Mouse (Mus musculus) adrenal gland (tissue): ENCODE results near the gene Polr3b.

ENCODE experiments used
- intact Hi-C: fragments of 180-260 bp; cut with DNase I; formaldehyde crosslinking; loops from one replicate; pipeline ENCODE4 v1.15.1; 2025
- long read RNA-seq, 2 experiments: library from polyadenylated mRNA; unstranded; transcript quantifications; one replicate each; pipeline ENCODE4 v2.0.0; 2020; ENCODE audit warnings: borderline replicate concordance in 1 of 2; ENCODE audit not compliant: insufficient replicate concordance in 1 of 2

Polr3b gene
- long read RNA-seq, experiment 1, partial matches to known transcripts = 1 of 4 reads
- long read RNA-seq, experiment 1, other reads (novel, unspliced or antisense) = 3 of 4 reads
- long read RNA-seq, experiment 2, full-length matches to known transcripts = 1 of 6 reads
- long read RNA-seq, experiment 2, partial matches to known transcripts = 3 of 6 reads
- long read RNA-seq, experiment 2, other reads (novel, unspliced or antisense) = 2 of 6 reads

GRCm38 (mm10) chr10:84621826-84622790, at the start of gene Polr3b:
TSS of gene Polr3b (plus strand) at chr10:84622292.
- intact Hi-C loops = loop anchor here (5.0 kb wide), 1 partner anchor 90 kb away; the partner anchor contains the start of gene Ckap4

DNA sequence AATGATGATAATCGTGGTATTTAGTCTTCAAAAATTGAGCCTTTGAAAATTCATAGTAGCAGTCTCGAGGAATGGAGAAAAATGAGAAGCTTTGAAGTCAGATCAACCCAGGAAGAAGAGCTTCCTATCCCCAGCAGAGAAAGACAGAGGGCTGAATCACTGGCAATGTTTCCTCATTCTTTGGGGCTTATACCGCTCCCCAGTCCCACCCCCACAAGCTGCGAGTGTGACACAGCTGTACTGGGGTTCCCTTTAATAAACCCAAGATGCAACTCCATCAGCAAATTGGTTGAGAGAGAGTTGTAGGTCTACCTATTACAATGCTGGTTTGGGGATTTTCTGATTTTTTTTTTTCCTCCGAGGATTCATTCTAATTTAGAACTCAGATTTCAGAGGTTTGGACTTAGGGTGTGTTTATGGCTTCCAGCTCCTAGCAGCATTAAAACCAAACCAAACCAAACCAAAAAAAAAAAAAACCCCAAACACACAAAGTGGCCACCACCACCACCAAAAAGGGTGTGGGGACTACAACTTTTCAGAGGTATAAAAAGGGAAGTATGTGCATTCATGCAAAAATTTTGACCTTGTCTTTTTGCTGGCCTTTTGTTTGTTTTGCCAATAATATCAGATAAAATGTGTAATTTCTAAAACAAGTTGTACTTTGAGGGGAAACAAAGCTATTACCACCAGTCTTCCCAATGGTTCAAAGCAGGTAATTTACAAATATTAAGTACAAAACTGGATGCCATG, 48.2 kb upstream of the Polr3b start:
- intact Hi-C loops = no loop called here

- intact Hi-C loops = loop anchor here (5.0 kb wide), 2 partner anchors 36 to 44 kb away; partner anchors contain the start of gene Ckap4
Measured at GRCm38 (mm10) chr10:84576029-84576394, 46.1 kb upstream of the Polr3b start.

DNA sequence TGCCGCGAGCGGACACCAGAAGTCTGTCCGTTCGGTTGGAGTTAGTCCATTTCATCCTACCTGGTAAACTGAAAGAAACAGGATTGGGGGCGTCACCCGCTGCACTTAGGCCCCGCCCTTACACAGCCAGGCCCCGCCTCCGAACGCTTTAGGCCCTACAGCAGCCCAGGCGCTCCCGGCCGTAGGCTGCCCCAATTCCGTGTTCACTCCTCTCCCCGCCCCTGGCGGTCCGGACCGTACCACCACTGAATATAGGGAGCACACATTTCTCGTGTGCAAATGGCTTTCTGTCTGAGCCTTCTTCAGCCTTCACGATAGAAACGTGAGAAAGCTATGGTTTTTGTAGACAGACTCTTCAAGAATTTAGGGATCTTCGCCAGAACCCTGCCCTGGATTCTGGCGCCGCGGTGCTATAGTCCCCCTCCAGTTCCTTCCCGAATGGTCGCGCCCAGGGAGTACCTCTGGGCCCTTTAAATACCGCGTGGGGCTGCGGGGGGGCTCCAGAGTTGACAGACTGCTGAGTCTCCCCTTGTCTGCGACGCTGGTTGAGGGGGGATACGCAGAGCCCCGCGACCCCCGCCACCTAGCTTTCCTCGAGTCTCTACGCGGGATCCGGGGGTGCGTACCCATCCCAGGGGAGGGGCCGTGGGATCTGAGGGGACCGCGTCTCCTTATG, 45.6 kb upstream of the Polr3b start, which contains the start of gene Tcp11l2:
Gene Tcp11l2 (plus strand): TSS at position 232 of the 676 bp plus-strand sequence.
- intact Hi-C loops = loop anchor here (5.0 kb wide), 2 partner anchors 36 to 44 kb away; partner anchors contain the start of gene Ckap4

- intact Hi-C loops = loop anchor here (5.0 kb wide), 2 partner anchors 35 to 45 kb away; partner anchors contain the start of gene Ckap4
Measured at GRCm38 (mm10) chr10:84577071-84577727, 44.9 kb upstream of the Polr3b start.

DNA sequence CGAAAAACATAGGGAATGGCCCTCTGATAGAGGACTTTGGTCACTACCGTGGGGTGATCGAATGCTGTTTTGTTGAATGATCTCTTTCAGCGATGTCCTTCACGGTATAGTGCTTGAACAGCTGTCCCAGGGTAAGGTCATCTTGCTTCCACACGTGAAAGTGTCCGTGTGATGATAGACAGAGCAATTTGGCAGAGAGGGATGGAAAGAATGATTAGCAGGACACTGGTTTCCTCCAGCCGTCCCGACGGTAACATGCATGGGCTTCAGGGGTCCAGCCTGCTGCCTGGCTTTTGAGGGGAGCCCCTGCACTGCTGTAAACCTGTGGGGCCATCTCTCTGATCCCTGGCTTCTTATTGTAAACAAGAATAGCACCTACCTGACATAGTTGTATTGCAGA, 43.4 kb upstream of the Polr3b start:
- intact Hi-C loops = loop anchor here (5.0 kb wide), 2 partner anchors 34 to 46 kb away; partner anchors contain the start of gene Ckap4

DNA sequence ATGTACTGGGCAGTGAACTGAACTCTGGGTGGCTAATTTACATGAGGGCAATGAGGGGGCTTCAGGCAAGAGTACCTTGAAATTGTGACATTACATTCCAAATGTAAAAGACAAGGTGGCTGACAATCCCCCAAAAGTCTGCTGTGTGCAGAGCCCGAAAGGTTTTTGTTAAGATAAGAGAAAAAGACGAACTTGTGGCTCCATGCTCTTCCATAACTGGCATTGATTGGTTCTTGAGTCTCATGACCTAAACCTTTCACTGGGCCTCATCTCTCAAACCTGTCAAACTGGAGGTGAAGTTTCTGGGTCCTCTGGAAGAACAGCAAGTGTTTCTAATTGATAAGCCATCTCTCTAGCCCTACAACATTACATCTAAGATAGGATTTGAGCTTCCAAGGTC, 42.6 kb upstream of the Polr3b start:
- intact Hi-C loops = loop anchor here (5.0 kb wide), 2 partner anchors 33 to 47 kb away; partner anchors contain the start of gene Ckap4

- intact Hi-C loops = no loop called here
Measured at GRCm38 (mm10) chr10:84581191-84581590, 40.9 kb upstream of the Polr3b start.

- intact Hi-C loops = no loop called here
Measured at GRCm38 (mm10) chr10:84582236-84582635, 39.9 kb upstream of the Polr3b start.

- intact Hi-C loops = no loop called here
Measured at GRCm38 (mm10) chr10:84584451-84585293, 37.4 kb upstream of the Polr3b start.

- intact Hi-C loops = no loop called here
Measured at GRCm38 (mm10) chr10:84585294-84585650, 36.8 kb upstream of the Polr3b start.

GRCm38 (mm10) chr10:84590956-84591355, 31.1 kb upstream of the Polr3b start:
- intact Hi-C loops = no loop called here

DNA sequence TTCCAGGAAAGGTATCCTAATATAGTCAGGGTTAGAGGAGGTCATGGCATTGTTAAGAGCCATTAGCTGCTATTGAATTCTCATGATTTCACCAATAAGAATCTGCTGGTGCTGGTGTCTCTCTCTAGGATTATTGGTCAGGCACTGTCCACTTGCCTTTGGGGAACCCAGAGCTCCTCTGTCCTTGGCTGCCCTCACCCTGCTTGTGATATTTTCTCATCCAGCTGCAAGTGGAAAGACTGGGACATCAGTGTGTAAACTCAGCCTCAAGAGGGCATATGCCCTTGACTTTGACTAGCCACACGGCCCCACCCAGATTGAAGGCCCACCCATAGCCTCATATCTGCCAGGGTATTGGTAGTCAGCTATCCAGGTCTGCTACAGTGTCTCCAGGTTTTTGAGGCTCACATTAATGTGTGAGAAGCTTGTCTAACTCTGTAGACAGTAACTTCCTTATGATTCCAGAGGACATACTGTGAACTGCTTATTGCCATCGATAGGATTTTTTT, 30.4 kb upstream of the Polr3b start:
- intact Hi-C loops = no loop called here

DNA sequence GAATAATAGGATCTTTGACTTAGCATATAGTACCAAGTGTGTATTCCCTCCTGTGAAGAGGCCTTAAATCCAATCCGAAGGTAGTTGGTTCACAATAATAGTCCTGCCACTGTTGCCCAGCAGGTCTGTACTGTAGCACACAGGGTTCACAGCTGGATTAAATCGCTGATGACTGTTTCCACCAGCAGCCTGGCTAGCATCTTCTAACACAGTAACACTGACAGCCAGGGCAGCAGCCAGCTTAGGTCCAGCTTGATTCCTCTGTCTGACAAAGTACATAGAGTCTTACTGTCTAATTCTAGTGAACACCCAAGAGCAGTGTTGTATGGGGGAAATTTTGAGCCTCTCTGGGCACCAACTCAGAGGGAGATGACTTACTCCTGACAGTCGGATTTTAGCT, 29.3 kb upstream of the Polr3b start:
- intact Hi-C loops = no loop called here

GRCm38 (mm10) chr10:84597127-84597785, 24.8 kb upstream of the Polr3b start:
- intact Hi-C loops = no loop called here

DNA sequence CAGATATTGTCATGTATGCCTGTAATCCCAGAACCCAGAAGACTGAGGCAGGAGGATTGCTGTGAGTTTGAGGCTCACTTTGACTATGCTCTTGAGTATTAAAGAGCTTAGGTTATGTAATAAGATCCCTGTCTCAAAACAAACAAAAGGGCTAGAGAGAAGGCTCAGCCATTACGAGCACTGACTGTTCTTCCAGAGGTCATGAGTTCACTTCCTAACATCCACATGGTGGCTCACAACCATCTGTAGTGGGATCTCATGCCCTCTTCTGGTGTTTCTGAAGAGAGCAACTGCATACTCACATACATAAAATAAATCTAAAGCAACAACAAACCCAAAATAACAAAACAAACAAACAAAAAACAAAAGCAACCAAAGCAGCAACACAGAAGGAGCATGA, 23.9 kb upstream of the Polr3b start:
- intact Hi-C loops = no loop called here

DNA sequence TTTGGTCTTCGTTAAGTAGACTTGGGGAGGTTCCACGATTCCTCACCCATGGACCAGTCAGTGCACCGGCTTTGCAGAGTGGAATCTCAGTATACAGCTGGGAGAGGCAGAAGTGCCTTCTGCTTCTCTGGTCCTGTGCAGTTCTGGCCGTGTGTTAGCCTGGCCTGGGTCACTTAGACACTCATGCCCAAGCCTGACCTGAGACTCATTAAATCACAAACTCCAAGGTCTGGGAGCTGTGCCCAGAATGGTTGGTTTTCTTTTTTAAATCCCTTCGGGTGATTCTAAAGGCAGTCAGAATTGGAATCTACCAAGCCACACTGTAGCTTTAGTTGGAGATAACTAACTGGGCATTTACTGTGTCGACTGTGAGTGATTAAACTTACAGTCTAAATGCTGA, 22.0 kb upstream of the Polr3b start:
- intact Hi-C loops = no loop called here

DNA sequence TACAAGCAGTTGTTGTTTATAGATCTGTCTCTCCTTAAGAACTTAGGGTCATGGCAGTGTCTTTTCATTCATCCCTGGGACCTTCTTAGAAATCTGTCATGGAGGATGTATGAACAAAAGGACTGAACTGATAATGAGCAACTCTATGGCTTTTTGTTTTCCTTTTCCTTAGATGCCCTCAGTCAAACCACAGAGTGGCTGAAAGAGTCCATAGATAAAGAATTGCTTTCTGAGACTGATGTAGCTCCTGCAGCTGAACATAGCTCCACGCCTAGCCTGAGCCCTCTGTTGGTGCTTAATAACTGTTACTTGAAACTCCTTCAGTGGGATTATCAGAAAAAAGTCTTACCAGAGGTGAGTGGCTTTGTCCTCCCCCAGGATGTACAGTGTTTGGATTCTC, 17.8 kb upstream of the Polr3b start:
- intact Hi-C loops = no loop called here

GRCm38 (mm10) chr10:84608361-84608760, 13.7 kb upstream of the Polr3b start:
- intact Hi-C loops = no loop called here
